Mouse (Mus musculus): Measurements from ENCODE around the gene Slc9a8. TPM values are rescaled to one million over a fixed set of nuclear protein-coding genes. Genes with fewer than 3 reads are reported as not detected.

Slc9a8 gene
- total RNA-seq, 2 experiments from 2014 or later = 31.2 to 32.9 TPM

Other genes starting within 250 kb of the Slc9a8 start
- gene Kcnb1, start 231.6 kb upstream of the Slc9a8 start, total RNA-seq (2021) = 100 to 1,000 TPM; 149 to 157 TPM
- 1 to 10 TPM; 2.7 to 3.2 TPM for gene Ptgis, start 181.1 kb upstream of the Slc9a8 start, total RNA-seq (2021)
- gene B4galt5, start 72.5 kb upstream of the Slc9a8 start, total RNA-seq (2021) = 10 to 100 TPM; 63.0 to 64.9 TPM
- 10 to 100 TPM; 40.8 to 43.1 TPM for gene Rnf114, start 70.9 kb downstream of the Slc9a8 start, total RNA-seq (2021)
- gene Spata2, start 71.2 kb downstream of the Slc9a8 start, total RNA-seq (2021) = 10 to 100 TPM; 74.5 to 77.2 TPM
- gene Snai1, start 116.5 kb downstream of the Slc9a8 start, total RNA-seq (2021) = under 1 TPM; 0.86 to 0.95 TPM
- gene Ube2v1, start 210.4 kb downstream of the Slc9a8 start, total RNA-seq (2021) = 100 to 1,000 TPM; 215 to 250 TPM
- gene Gm20431, start 239.8 kb downstream of the Slc9a8 start, total RNA-seq (2021) = 10 to 100 TPM; 63.3 to 65.1 TPM